Mouse (Mus musculus) urinary bladder, postnatal 10 days (tissue): Measurements from ENCODE around the gene Rragc.
A peak's percentile ranks its signal among the peaks of the same experiment; 100 is the strongest.
"Not testable (repeated sequence)": the region's sequence is repeated elsewhere in the genome, so short reads cannot be mapped to it uniquely, and the experiment has no call there.

ENCODE experiments used
- DNase-seq: peaks from one replicate; pipeline ENCODE4 v3.0.0; 2022; ENCODE audit warnings: low spot score

The Rragc gene

DNA sequence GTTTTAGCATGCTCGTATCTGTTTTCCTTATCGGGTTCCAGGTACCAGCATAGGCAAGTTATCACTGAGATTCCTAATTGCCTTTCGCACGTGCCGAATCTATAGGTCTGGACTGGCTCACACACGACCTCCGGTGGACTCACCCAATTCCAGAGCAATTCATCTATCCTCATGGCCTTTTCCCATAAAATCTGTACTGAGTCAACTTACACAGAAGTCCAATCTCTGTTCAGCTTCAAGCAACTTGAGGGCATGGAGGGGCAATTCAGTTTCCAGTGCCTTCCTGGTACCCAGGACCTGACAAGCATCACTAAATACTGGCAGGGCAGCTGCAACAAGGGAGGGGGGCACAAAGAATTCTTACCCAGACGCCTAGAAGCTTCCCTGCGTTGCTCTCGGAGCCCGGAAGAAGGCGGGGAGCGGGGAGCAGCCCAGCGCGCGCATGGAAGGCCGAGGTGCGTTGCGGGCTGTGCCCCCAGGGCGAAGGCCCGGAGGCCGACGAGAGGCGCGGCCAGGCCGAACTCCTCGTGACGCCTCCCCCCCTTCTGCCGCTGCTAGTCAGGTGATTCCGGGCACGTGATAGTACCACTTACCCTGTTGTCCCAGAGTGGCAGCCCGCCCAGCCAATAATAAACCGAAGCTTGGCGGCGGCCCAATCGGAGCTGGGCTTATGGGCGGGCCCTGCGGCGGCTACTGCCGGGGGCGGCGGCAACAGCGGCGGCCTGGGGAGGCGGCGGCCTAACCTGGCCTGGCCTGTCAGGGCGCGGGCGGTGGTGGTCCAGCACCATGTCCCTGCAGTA is at the start of gene Rragc:
Rragc (plus strand) TSS at position 699 of the 800 bp plus-strand sequence.
- DNase-seq: peak; percentile 100

DNA sequence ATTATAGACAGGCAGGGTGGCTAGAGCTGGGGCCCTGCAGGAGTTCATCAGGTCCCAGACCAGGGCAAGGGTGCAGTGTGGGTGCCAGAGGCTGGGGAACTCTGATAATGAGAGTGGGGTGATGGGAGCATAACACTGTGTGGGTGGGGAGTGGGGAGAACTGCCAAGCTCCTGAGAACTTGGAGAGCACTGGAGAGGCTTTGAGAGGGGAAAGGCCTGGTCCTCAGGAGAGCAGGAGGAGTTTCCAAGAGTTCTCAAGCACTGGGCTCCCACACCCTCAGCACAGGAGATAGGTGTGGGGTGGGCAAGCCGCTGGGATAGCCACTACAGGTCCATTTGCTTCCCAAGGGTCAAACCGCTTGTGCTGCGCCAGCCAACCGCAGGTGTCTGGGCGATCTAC is 23.5 kb upstream of the Rragc start:
- DNase-seq: no peak

DNA sequence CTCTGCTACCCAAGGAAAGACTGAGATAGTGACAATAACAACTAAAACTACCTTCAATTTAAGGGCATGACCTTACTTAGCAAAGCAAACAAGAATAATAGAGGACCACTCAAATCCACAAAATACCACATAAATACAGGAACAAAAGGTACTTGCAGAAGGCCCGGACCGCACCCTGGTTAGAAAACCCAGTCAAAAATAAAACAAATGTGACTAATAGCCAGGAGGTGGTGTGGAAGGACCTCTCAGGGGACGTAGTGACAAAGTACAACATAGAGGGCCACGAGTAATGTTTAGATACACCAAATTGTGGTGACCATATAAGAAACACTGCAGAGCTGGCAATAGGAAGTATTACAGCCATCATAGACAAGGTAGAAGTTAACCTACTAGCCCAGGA is 23.0 kb upstream of the Rragc start:
- DNase-seq: no peak

DNA sequence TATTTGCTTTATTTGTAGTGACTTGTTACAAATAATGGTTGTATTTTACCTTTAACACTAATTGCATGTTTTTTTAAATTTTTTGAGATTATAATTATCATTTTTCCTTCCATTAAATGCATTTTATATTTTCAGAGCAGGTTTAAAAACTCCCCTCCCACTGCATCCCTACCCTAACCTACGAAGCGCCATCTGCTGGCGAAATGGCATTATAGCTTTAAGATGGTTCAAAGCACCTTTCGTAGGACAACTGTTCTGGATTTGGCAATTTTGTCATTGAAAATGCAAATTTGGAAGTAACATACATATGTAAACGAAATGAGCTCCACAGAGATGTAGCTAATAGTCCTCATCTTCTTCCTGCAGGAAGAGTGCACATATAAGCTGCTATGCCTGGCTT is 18.6 kb upstream of the Rragc start:
- no peak for DNase-seq

DNA sequence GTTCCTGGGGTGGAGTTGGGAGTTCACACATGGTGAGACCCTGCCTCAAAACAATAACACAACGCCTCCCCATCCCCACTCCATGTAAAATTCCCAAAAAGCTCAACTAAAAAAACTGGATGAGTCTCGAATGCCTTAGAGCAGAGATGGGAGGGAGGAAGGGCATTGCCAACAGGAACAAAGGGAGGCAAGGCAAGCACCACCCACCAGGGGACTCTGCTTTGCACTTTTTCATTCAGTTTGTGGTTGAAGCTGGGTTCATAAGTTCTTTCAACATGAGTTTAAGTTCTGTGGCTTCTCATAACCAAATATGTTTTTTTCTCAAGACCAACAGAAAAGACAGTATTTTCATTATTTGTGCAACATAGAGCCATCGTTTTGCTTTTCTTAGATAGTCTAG is 13.8 kb upstream of the Rragc start:
- DNase-seq: no peak

DNA sequence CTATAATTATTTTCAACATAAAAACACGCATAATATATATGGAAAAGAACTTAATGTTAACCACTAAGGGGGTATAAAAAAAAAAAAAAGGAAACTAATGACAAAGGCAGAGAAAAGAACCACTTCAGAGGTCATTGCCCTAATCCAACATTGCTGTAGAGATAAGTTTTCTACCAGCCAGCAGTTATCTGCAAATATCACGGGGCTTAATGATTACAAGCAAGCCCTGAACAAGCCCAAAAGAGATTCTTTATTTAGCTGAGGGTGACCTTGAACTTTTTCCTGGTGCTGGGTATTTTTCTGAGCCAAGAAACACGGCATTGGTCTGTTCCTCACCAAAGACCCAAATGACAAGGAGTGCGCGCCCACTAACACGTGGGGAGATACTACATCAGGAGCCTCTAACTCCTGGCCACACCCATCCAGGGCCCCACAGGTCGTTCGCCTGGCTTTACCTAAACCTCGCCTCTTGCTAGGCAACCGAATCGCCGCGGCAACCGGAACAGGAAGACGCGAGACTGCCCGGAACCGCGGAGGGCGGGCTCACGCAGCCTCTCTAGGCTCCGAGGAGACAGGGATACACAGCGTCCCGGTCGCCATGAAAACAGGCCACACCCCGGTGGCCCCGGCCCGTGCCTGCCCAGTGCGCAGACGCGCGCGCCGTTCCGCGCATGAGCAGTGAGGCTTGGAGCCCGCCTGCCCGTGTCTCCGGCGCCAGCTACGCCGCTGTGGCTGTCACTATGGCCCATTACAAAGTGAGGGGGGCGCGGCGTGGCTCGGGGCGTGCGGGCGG is 12.7 kb upstream of the Rragc start, which contains the start of gene Mycbp:
Mycbp (plus strand) TSS at position 500 of the 793 bp plus-strand sequence.
- DNase-seq: peak; percentile 97

DNA sequence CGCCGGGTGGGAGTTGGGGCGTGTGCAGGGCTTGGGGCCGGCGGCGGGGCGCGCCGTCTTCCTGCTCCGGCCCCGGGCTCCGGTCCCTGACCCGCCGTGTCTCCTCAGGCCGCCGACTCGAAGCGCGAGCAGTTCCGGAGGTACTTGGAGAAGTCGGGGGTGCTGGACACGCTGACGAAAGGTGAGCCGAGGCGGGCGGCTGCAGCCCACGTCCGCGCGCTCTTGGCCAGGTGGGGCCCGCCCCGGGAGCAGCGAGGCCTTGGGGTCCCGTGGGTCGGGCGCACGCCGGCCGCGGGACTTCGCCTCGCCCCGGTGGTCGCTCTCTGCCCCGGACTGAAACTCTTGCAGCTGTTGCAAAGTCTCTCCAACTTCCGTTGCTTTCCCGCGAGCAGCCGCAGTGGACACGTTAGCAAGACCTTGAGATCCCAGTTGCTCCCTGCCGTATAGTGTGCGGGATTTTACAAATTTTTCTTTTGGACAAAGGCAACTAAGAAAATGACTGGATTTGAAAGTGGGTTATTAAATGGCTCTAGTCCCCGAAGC is 12.0 kb upstream of the Rragc start:
- no peak for DNase-seq

DNA sequence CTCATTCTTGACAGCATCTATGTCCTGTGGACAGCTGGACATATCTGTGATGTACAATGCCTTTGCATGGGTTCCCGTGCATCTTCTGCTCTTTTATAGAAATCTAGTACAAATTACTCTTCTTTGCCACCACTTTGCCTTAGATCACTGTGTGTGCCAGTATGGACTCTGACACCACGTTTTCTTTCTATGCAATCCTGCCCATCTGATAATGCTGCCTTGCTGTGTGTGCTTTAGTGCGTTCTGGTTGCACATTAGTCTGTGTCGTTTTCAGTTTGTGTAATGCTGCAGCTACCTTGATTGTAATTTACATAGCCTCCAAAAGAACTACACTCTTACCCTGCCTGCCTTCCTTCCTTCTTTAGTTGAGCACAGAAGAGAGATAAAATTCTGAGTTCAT is 5.7 kb upstream of the Rragc start:
- no peak for DNase-seq

DNA sequence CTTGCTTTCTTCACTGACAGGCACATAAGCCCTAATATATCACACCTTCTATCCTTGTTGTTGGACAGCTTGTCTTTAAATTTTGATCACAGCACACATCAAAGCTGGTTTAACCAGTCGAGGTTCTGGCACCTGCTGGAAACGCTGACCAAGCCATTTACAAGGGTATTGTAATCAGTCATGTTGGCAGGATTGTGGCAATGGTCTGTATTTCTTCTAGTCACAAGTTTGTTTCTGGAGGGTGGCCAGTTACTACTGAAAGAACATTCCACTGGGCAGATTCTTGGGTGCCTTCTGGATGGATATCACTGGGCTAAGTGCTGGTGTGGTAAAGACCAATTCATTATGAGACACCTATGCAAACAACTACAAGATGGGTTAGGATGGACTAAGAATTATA is 4.8 kb upstream of the Rragc start:
- no peak for DNase-seq

DNA sequence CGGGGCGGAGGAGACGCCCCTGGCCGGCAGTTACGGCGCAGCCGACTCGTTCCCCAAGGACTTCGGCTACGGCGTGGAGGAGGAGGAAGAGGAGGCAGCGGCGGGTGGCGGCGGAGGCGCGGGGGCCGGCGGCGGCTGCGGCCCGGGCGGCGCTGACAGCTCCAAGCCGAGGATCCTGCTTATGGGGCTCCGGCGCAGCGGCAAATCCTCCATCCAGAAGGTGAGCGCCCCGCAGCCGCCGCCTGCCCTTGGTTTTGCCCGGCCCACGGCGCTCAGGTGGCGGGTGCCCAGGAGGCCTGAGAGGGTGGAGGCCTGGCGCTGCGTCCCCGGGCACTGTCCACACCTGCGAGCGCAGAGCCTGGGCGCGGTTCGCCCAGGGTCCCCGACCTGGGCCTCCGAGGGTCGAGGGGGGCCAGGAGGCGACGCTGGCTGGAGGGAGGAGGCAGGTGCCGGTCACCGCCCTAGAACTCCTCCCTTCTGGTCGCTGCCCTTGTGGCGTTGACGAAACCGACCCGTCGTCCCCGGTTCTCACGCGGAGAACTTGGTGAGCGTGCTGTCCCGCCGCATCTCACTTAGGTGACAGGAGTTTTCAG is 398 bp downstream of the Rragc start, which contains the start of gene 4930535I16Rik:
4930535I16Rik (minus strand) TSS at position 475 of the 593 bp plus-strand sequence.
- no peak for DNase-seq

DNA sequence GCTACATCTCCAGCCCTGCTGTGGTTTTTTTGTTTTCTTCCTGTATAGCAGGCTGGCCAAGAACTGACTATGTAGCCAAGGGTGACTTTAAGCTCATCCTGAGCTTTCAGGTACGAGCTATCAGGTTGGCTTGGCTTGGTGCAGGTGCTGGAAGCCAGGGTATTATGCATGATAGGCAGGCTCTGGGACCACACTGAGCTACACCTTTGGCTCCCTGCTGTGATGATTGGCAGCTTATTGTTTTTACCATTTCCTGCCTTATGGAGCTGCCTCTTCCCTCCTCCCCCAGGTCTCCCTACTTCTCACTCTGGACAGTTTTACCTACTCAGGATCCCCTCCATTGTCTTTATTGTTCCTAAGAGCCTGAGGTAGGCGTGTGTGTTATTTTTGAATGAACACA is 1.6 kb downstream of the Rragc start:
- no peak for DNase-seq

DNA sequence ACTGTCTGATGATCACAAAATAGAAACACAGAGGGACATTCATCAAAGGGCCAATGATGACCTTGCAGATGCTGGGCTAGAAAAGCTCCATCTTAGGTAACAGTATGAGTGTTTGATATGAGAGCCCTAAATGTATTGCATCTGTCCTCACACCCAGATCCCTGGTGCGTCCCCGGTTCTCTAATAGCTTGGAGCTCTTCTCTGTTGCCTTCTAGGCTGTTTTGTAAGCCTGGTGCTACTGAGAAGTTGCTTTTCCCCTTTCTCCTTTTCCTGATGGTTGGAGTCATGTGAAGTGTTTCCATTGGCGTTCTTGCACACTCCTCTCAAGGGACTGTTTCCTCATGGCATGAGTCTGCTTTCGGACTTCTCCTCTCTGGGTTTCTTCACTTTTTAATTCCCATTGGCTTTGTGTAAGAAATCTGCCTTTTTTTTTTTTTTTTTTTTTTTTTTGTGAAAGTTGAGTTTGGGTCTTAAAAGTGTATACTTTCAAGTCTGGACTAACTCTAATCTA is 3.9 kb downstream of the Rragc start:
- DNase-seq: no peak

DNA sequence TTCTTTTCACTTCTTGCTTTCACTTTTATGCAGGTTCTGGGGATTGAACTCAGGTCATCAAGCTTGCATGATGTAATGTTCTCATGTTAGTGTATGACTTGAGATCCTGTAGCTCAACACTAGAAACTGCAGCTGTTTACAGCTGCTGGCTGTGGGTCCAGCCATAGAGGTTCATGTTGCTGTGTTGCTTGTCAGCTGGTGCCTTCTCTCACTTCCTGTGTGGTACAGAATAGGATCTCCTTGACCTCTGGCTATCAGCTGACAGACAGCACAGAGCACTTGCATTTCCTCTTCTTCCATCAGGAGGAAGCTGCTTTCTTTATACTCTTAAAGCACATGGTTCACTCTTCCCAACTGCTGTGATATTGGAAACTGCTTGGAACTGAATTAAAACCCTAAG is 10.7 kb downstream of the Rragc start:
- no peak for DNase-seq

DNA sequence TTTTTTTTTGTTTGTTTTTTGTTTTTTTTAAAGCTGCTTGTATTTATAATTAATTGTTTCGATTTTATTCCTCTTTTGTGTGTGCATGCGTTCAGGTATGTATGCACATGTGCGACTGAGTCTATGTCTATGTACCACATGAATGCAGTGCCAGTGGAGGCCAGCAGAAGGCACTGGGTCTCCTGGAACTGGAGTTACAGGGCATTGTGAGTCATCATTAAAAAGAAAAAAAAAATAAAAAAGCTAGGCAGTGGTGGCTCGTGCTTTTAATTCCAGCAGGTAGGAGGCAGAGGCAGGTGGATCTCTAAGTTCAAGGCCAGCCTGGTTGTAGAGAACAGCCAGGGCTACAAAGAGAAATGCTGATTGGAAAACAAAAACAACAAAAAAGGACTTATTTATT is 12.7 kb downstream of the Rragc start:
- no peak for DNase-seq

DNA sequence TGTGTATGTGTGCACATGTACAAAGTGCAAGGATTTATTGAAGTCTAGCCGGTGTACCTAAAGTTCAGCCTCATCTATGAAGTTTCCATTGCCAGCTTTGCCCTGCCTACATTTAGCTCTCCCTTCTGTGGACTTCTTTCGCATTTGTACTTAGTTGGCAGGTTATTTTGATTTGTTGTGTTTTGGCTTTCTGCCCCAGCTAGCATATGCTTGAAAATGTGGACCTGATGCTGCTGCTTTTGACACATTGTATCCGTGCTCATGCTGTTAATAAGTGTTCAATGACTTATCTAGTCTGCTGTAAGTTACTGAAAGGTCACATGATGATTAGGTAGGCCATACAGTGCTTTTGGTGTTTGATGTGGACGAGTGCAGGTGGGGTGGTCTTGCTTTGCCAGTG is 17.1 kb downstream of the Rragc start:
- no peak for DNase-seq

DNA sequence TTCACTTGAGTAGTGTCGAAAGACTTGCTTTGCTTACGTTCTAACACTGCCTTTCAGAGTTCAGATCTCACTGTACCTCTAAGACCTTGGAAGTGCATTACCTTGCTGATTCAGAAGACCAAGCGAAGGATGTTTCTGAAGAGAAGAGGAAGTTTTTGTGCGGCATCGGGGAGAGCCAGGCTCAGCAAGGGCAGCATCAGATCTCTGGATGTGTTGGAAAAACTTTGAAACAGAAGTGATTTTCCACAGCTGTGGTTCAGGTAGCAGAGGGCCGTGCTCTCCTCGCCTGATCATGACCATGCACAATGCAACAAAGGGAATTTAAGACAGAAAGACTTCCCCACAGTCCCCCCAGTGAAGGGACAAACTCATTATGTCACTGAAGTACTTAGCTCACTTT is 18.8 kb downstream of the Rragc start:
- no peak for DNase-seq

DNA sequence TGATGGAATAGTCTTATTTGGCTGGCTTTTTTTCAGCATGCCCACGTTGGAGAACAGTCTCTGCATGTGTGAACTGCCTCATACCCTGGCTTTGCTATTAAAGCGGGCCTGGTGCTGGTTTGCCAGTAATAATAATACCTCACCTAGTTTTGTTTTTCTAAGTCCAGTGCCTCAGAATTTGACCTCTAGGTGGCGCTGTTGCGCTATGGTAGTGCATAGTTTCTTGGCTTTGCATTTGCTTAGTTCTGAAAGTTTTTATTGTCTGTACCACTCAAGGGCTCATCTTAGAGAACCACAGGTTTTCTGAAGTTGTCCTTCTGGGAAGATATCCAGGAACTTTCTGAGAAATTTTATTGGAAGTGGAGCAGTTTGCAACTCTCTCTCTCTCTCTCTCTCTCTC is 22.6 kb downstream of the Rragc start:
- peak; percentile 36 for DNase-seq

DNA sequence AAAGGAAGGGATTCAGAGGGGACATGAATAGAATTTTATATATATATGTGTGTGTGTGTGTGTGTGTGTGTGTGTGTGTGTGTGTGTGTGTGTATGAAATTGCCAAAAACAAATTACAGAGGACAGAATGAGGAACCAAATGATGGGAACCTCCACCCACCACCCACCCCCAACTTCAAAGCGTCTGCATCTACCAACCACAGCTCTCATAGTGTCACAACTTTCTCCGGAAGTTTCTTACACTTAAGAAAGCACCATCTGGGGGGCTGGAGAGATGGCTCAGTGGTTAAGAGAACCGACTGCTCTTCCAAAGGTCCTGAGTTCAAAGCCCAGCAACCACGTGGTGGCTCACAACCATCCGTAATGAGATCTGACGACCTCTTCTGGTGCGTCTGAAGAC is 23.6 kb downstream of the Rragc start:
- not testable (repeated sequence) for DNase-seq

DNA sequence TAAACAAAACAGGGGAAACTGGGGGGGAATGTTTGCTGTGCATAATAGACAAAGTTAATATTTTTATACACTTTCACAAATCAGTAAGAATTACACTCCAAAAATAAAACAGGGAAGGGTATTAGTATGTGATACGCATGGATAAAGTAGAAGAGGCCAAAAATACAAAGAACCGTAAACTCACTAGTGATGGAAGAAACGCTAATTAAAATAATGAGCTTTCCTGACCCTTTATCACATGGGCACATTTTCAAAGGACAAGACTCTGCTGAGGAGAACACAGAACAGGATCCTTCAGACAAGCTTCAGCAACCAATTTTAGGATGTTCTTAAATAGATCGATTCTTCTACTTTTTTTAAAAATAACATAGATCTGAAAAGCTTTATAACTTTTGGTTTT is 29.5 kb downstream of the Rragc start:
- DNase-seq: no peak

DNA sequence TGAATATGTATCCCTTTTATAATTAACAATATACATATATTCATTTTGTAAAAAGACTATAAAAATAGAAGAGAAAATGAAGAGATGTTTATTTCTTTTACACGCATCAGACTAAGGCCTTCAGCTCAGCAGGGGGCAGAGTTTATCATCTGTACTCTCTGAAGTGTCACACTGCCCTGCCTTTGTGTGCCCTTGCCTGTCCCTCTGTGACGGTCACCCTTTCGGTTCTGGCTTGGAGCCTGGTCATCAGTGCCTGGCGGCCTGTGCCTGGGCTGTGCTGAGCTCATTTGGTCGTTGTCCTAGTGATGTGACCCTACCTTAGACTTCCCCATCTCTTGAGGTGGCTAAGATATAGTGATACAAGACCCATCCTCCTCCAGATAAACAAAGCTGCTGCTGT is 29.9 kb downstream of the Rragc start:
- DNase-seq: no peak

DNA sequence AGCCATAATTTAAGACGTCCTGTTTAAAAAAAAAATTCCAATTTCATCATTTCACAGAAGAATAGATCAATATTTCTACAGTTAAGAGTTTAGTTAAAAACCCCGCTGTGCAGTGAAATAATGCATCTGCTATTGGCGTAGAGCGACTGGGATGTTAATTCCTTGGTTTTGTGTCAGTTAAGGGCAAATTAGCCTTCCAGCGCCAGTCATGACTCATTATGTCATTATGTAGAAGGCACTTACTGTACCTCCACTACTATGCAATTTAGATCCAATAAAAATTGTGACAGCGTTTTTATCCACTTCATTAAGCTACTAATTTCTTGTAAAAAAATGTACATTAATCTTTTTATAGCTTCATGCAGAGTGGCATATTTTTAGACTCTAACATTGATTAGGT is 31.7 kb downstream of the Rragc start:
- DNase-seq: no peak

DNA sequence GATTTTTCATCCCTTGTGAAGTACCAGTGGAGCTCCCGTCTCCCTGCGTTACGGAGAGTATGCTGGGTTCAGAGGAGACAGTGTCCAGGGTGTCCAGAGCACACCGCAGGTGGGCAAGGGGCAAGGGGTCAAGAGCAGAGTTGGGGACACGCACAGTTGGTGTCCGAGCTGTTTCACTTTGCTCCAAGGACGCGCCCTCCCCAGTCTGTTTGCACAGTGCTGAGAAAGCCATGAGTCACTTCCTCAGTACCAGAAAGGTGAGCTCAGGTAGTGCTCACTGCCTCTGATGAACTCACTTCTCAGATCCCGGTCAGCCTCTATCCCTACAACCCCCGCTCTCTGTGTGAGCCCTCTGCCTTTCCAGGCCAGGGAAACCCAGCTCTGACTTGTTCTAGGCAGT is 32.4 kb downstream of the Rragc start:
- DNase-seq: no peak
